Mouse (Mus musculus): Measurements from ENCODE around the gene Cdh22. TPM values are rescaled to one million over a fixed set of nuclear protein-coding genes. Genes with fewer than 3 reads are reported as not detected.

The Cdh22 gene
- polyA plus RNA-seq, 1 experiment from 2014 or later = 12.4 TPM

- H3K4me2 ChIP-seq (replicated peaks) = no peak overlapping the region
- WGBS = 41% methylated on average over 8 of the region's 8 CpGs
- DNase-seq (ENCODE audit: low spot score) (no peak), ATAC-seq (ENCODE audit: low FRiP score) (no peak)
- no peak overlapping the region for H3K9ac ChIP-seq
- no peak overlapping the region for H3K4me3 ChIP-seq (replicated peaks; ENCODE audit: low read length)
- no peaks in the 10 kb centered on the region for H3K36me3 ChIP-seq (replicated peaks; ENCODE audit: control insufficient read depth, insufficient read depth)
- peaks cover 19% of the 10 kb centered on the region for H3K4me1 ChIP-seq (replicated peaks; ENCODE audit: control insufficient read depth, insufficient read depth, low read length)
- H3K27me3 ChIP-seq (ENCODE audit: control insufficient read depth, insufficient read depth, low read length) = peaks cover 56% of the 10 kb centered on the region
- H3K9me3 ChIP-seq (ENCODE audit: control insufficient read depth, low read length) = no peaks in the 10 kb centered on the region
- no peak overlapping the region for H3K27ac ChIP-seq
Measured at GRCm38 (mm10) chr2:165240371-165240770, 5.7 kb upstream of the Cdh22 start.

GRCm38 (mm10) chr2:165239533-165240144 lies 5.0 kb upstream of the Cdh22 start:
- Histone ChIP-seq H3K4me1 (replicated peaks; ENCODE audit: control insufficient read depth, insufficient read depth, low read length) (peaks cover 26% of the 10 kb centered on the region), H3K36me3 (replicated peaks; ENCODE audit: control insufficient read depth, insufficient read depth) (no peaks in the 10 kb centered on the region), H3K27ac (no peak overlapping the region), H3K4me3 (replicated peaks; ENCODE audit: low read length) (no peak overlapping the region), H3K4me2 (replicated peaks) (no peak overlapping the region), H3K27me3 (ENCODE audit: control insufficient read depth, insufficient read depth, low read length) (peaks cover 59% of the 10 kb centered on the region), H3K9ac (no peak overlapping the region), H3K9me3 (ENCODE audit: control insufficient read depth, low read length) (no peaks in the 10 kb centered on the region)
- no peak for DNase-seq (ENCODE audit: low spot score)
- 20% methylated on average over 15 of the region's 15 CpGs for WGBS
- ATAC-seq (ENCODE audit: low FRiP score) = no peak

- Histone ChIP-seq H3K27ac (no peak overlapping the region), H3K27me3 (ENCODE audit: control insufficient read depth, insufficient read depth, low read length) (peaks cover 59% of the 10 kb centered on the region), H3K9me3 (ENCODE audit: control insufficient read depth, low read length) (no peaks in the 10 kb centered on the region), H3K4me2 (replicated peaks) (no peak overlapping the region), H3K4me1 (replicated peaks; ENCODE audit: control insufficient read depth, insufficient read depth, low read length) (peaks cover 32% of the 10 kb centered on the region), H3K9ac (no peak overlapping the region), H3K4me3 (replicated peaks; ENCODE audit: low read length) (no peak overlapping the region), H3K36me3 (replicated peaks; ENCODE audit: control insufficient read depth, insufficient read depth) (no peaks in the 10 kb centered on the region)
- no peak for ATAC-seq (ENCODE audit: low FRiP score)
- 5% methylated on average over 12 of the region's 12 CpGs for WGBS
- no peak for DNase-seq (ENCODE audit: low spot score)
Measured at GRCm38 (mm10) chr2:165238416-165239145, 3.9 kb upstream of the Cdh22 start.

GRCm38 (mm10) chr2:165234291-165234612 lies 401 bp downstream of the Cdh22 start:
- peak; percentile 41; the same call in 1 of the 2 replicates for ATAC-seq (ENCODE audit: low FRiP score)
- 0% methylated on average over 34 of the region's 41 CpGs for WGBS
- H3K27me3 ChIP-seq (ENCODE audit: control insufficient read depth, insufficient read depth, low read length) = peaks cover 69% of the 10 kb centered on the region

GRCm38 (mm10) chr2:165233491-165234290 lies 962 bp downstream of the Cdh22 start:
- Histone ChIP-seq H3K9me3 (ENCODE audit: control insufficient read depth, low read length) (no peaks in the 10 kb centered on the region), H3K36me3 (replicated peaks; ENCODE audit: control insufficient read depth, insufficient read depth) (no peaks in the 10 kb centered on the region), H3K9ac (peak overlapping the region; percentile 82), H3K4me1 (replicated peaks; ENCODE audit: control insufficient read depth, insufficient read depth, low read length) (peaks cover 26% of the 10 kb centered on the region), H3K4me2 (replicated peaks) (peak overlapping the region; percentile 97), H3K4me3 (replicated peaks; ENCODE audit: low read length) (peak overlapping the region; percentile 59), H3K27ac (peak overlapping the region; percentile 72), H3K27me3 (ENCODE audit: control insufficient read depth, insufficient read depth, low read length) (peaks cover 64% of the 10 kb centered on the region)
- DNase-seq (ENCODE audit: low spot score) = peak; percentile 52
- ATAC-seq (ENCODE audit: low FRiP score) = peak; percentile 17
- WGBS = 1% methylated on average over 53 of the region's 82 CpGs

More at GRCm38 (mm10) chr2:165234291-165234612, 401 bp downstream of the Cdh22 start:
- Histone ChIP-seq H3K27ac (peak overlapping the region; percentile 72), H3K9me3 (ENCODE audit: control insufficient read depth, low read length) (no peaks in the 10 kb centered on the region), H3K4me1 (replicated peaks; ENCODE audit: control insufficient read depth, insufficient read depth, low read length) (peaks cover 26% of the 10 kb centered on the region), H3K4me3 (replicated peaks; ENCODE audit: low read length) (peak overlapping the region; percentile 59), H3K4me2 (replicated peaks) (peak overlapping the region; percentile 97), H3K9ac (peak overlapping the region; percentile 82), H3K36me3 (replicated peaks; ENCODE audit: control insufficient read depth, insufficient read depth) (no peaks in the 10 kb centered on the region)
- DNase-seq (ENCODE audit: low spot score) = no peak

- H3K9ac ChIP-seq = no peak overlapping the region
- H3K9me3 ChIP-seq (ENCODE audit: control insufficient read depth, low read length) = no peaks in the 10 kb centered on the region
- H3K4me1 ChIP-seq (replicated peaks; ENCODE audit: control insufficient read depth, insufficient read depth, low read length) = peaks cover 28% of the 10 kb centered on the region
- H3K4me2 ChIP-seq (replicated peaks) = no peak overlapping the region
- no peak overlapping the region for H3K4me3 ChIP-seq (replicated peaks; ENCODE audit: low read length)
- DNase-seq (ENCODE audit: low spot score) (no peak), ATAC-seq (ENCODE audit: low FRiP score) (no peak)
- no peaks in the 10 kb centered on the region for H3K36me3 ChIP-seq (replicated peaks; ENCODE audit: control insufficient read depth, insufficient read depth)
- peaks cover 37% of the 10 kb centered on the region for H3K27me3 ChIP-seq (ENCODE audit: control insufficient read depth, insufficient read depth, low read length)
- H3K27ac ChIP-seq = no peak overlapping the region
- whole genome bisulfite sequencing = 73% methylated on average over 11 of the region's 11 CpGs
Measured at GRCm38 (mm10) chr2:165229050-165229449, 5.6 kb downstream of the Cdh22 start.

GRCm38 (mm10) chr2:165223837-165224236 lies 10.8 kb downstream of the Cdh22 start:
- WGBS = 58% methylated on average over 4 of the region's 4 CpGs
- H3K36me3 ChIP-seq (replicated peaks; ENCODE audit: control insufficient read depth, insufficient read depth) = no peaks in the 10 kb centered on the region
- no peak for ATAC-seq (ENCODE audit: low FRiP score)

GRCm38 (mm10) chr2:165221952-165222351 lies 12.7 kb downstream of the Cdh22 start:
- no peaks in the 10 kb centered on the region for H3K36me3 ChIP-seq (replicated peaks; ENCODE audit: control insufficient read depth, insufficient read depth)
- peaks cover 15% of the 10 kb centered on the region for H3K4me1 ChIP-seq (replicated peaks; ENCODE audit: control insufficient read depth, insufficient read depth, low read length)
- peaks cover 6% of the 10 kb centered on the region; the same call in 1 of the 2 replicates for H3K27me3 ChIP-seq (ENCODE audit: control insufficient read depth, insufficient read depth, low read length)
- no peaks in the 10 kb centered on the region for H3K9me3 ChIP-seq (ENCODE audit: control insufficient read depth, low read length)
- no peak overlapping the region for H3K4me3 ChIP-seq (replicated peaks; ENCODE audit: low read length)
- WGBS = 3% methylated on average over 9 of the region's 9 CpGs
- ATAC-seq (ENCODE audit: low FRiP score) = no peak
- H3K9ac ChIP-seq = no peak overlapping the region
- DNase-seq (ENCODE audit: low spot score) = peak; percentile 58
- H3K27ac ChIP-seq = no peak overlapping the region
- H3K4me2 ChIP-seq (replicated peaks) = 0 out of 2 replicates have a peak overlapping the region, but pooled peaks have one; percentile 15

More at GRCm38 (mm10) chr2:165223837-165224236, 10.8 kb downstream of the Cdh22 start:
- no peak overlapping the region for H3K9ac ChIP-seq
- H3K27ac ChIP-seq = no peak overlapping the region
- H3K4me1 ChIP-seq (replicated peaks; ENCODE audit: control insufficient read depth, insufficient read depth, low read length) = peaks cover 27% of the 10 kb centered on the region
- H3K9me3 ChIP-seq (ENCODE audit: control insufficient read depth, low read length) = no peaks in the 10 kb centered on the region
- no peak for DNase-seq (ENCODE audit: low spot score)
- H3K27me3 ChIP-seq (ENCODE audit: control insufficient read depth, insufficient read depth, low read length) = peaks cover 6% of the 10 kb centered on the region; the same call in 1 of the 2 replicates
- H3K4me3 ChIP-seq (replicated peaks; ENCODE audit: low read length) = no peak overlapping the region
- H3K4me2 ChIP-seq (replicated peaks) = no peak overlapping the region

- H3K9ac ChIP-seq = no peak overlapping the region
- no peak overlapping the region for H3K27ac ChIP-seq
- H3K36me3 ChIP-seq (replicated peaks; ENCODE audit: control insufficient read depth, insufficient read depth) = no peaks in the 10 kb centered on the region
- H3K4me1 ChIP-seq (replicated peaks; ENCODE audit: control insufficient read depth, insufficient read depth, low read length) = peaks cover 25% of the 10 kb centered on the region
- H3K9me3 ChIP-seq (ENCODE audit: control insufficient read depth, low read length) = no peaks in the 10 kb centered on the region
- H3K4me2 ChIP-seq (replicated peaks) = no peak overlapping the region
- H3K27me3 ChIP-seq (ENCODE audit: control insufficient read depth, insufficient read depth, low read length) = peaks cover 6% of the 10 kb centered on the region; the same call in 1 of the 2 replicates
- no peak overlapping the region for H3K4me3 ChIP-seq (replicated peaks; ENCODE audit: low read length)
- ATAC-seq (ENCODE audit: low FRiP score) (no peak), DNase-seq (ENCODE audit: low spot score) (no peak)
- WGBS = 57% methylated on average over 8 of the region's 8 CpGs
Measured at GRCm38 (mm10) chr2:165220347-165220945, 14.2 kb downstream of the Cdh22 start.

Measured in hindbrain, embryonic 14.5 days (tissue).